Mouse (Mus musculus) heart, postnatal 0 days (tissue): ENCODE measurements around the gene Fscn2. TPM values are rescaled to one million over a fixed set of nuclear protein-coding genes. Genes with fewer than 3 reads are reported as not detected.

ENCODE experiments used
- ATAC-seq: fragments of 200-750 bp; cut with Nextera tagmentation; 2 replicates; pipeline ENCODE4 v1.8.0; 2017; ENCODE audit warnings: low read depth, moderate number of reproducible peaks, moderate library complexity; ENCODE audit not compliant: insufficient read depth
- DNase-seq: peaks from one replicate; pipeline ENCODE4 v3.0.0-alpha.2; 2016; ENCODE audit warnings: low spot score
- H3K27ac ChIP-seq: fragments of 300-500 bp; sonication (generic); 2 replicates; pipeline ENCODE4 v1.5.1; 2014; ENCODE audit warnings: low read depth, mild to moderate bottlenecking
- H3K27me3 ChIP-seq: fragments of 300-500 bp; sonication (generic); 2 replicates; pipeline ENCODE4 v1.6.1; 2014; ENCODE audit warnings: low read length, mixed read lengths; ENCODE audit not compliant: control insufficient read depth, insufficient read depth
- H3K36me3 ChIP-seq: fragments of 300-500 bp; sonication (generic); replicated peaks from 2 replicates; pipeline ENCODE4 v1.6.1; 2014; ENCODE audit warnings: low read length, mixed read lengths; ENCODE audit not compliant: control insufficient read depth, insufficient read depth
- H3K4me1 ChIP-seq: fragments of 300-500 bp; sonication (generic); 2 replicates; pipeline ENCODE4 v1.6.1; 2014; ENCODE audit warnings: antibody characterized with exemption; ENCODE audit not compliant: control insufficient read depth, insufficient read depth
- H3K4me2 ChIP-seq: fragments of 300-500 bp; sonication (generic); 2 replicates; pipeline ENCODE4 v1.6.1; 2014; ENCODE audit warnings: low read depth, mild to moderate bottlenecking, low read length, moderate library complexity
- H3K4me3 ChIP-seq: fragments of 300-500 bp; sonication (generic); 2 replicates; pipeline ENCODE4 v1.5.1; 2014; ENCODE audit warnings: low read depth, low read length
- H3K9ac ChIP-seq: fragments of 300-500 bp; sonication (generic); replicated peaks from 2 replicates; pipeline ENCODE4 v1.6.1; 2014; ENCODE audit warnings: low read depth, low read length, mixed read lengths
- H3K9me3 ChIP-seq: fragments of 300-500 bp; sonication (generic); replicated peaks from 2 replicates; pipeline ENCODE4 v1.6.1; 2016; ENCODE audit warnings: low read length; ENCODE audit not compliant: control insufficient read depth
- CTCF ChIP-seq: IDR thresholded peaks from 2 replicates; pipeline ENCODE4 v1.5.1; 2016; ENCODE audit warnings: antibody characterized with exemption, control low read depth, low read depth
- EP300 ChIP-seq: IDR thresholded peaks from 2 replicates; pipeline ENCODE4 v1.6.1; 2016; ENCODE audit warnings: antibody characterized with exemption, low read depth
- WGBS: fragments of 180-500 bp; shearing (Covaris S2); extraction: QIAGEN DNeasy Blood & Tissue Kit; methylation state at CpG from one replicate; pipeline ENCODE4 v1.1.7; 2014; 5-methylcytosine and 5-hydroxymethylcytosine counted together
- polyA plus RNA-seq: library from polyadenylated mRNA; unstranded; fragments of >200 nt; fragmentation: Nextera tagmentation; extraction: Ambion mirVana; gene quantifications from 2 replicates; pipeline ENCODE4 v1.2.1, GENCODE M21; 2015
- total RNA-seq: library from RNA; depleted of rRNA; stranded (reverse); fragments of >200 nt; gene quantifications from 2 replicates; pipeline ENCODE4 v1.2.3, GENCODE M21; 2014; ENCODE audit warnings: low replicate concordance

Gene Fscn2
- total and polyA plus RNA-seq, 2 experiments from 2014 or later: 0.68 TPM; not detected in 1

DNA sequence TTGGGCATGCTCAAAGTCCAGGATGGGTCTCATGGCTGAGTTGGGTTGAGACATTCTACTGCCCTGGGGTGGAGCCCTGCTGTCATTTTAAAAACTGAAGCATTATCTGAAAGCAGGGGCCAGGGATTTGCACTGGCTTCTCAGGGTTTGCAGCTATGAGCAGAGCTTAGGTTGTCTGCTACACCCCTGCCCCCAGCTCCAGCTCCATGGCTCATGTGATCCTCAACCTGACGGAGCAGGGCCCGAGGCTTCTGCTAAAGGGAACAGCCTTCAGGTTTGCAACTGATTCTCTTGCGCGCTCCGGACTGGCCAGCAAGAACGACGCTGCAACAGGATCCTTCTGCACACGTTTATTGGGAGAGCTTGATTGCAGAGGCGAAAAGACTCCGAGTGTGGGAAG is 41.2 kb upstream of the Fscn2 start:
- no peaks in the 10 kb centered on the region for H3K9me3 ChIP-seq
- no peak for ATAC-seq
- H3K9ac ChIP-seq: no peak overlapping the region
- no peak overlapping the region for H3K4me2 ChIP-seq
- H3K36me3 ChIP-seq: no peaks in the 10 kb centered on the region
- no peak overlapping the region for H3K4me3 ChIP-seq
- WGBS: 93% methylated on average over 10 of the region's 10 CpGs
- no peak overlapping the region for H3K27ac ChIP-seq
- no peaks in the 10 kb centered on the region for H3K27me3 ChIP-seq
- no peak for TF ChIP-seq EP300
- TF ChIP-seq CTCF: no peak
- peaks cover 15% of the 10 kb centered on the region for H3K4me1 ChIP-seq
- DNase-seq: no peak

DNA sequence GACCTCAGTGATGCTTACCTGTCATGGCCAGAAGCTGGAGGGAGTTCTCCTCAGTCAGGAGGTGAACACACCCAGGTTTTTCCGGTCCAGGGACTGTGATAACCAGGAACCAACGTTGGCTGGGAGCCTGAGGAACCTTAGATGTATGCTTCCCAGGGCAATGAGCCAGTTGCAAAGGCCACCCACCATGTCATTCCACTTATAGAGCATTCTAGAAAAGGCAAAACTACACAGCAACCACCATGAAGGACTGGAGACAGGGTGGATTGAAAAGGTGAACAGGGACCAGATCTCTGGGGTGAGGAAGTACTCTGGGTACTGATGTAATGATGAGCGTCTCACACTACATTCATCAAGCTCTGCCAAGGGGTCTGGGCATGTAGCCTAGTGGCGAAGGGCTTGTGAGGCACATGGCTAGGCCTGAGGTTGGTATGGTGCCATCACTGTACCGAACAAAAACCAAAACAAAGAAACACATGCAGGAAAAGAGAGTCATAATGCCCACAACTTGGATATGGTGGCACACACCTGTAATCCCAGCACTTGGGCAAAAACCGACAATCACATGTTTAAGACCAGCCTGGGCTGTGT is 25.8 kb upstream of the Fscn2 start:
- Histone ChIP-seq H3K27ac (no peak overlapping the region), H3K4me3 (no peak overlapping the region), H3K4me1 (no peaks in the 10 kb centered on the region), H3K9ac (no peak overlapping the region), H3K27me3 (no peaks in the 10 kb centered on the region), H3K36me3 (no peaks in the 10 kb centered on the region), H3K9me3 (no peaks in the 10 kb centered on the region), H3K4me2 (no peak overlapping the region)
- 75% methylated on average over 6 of the region's 6 CpGs for WGBS
- no peak for ATAC-seq
- no peak for TF ChIP-seq CTCF
- DNase-seq: no peak

DNA sequence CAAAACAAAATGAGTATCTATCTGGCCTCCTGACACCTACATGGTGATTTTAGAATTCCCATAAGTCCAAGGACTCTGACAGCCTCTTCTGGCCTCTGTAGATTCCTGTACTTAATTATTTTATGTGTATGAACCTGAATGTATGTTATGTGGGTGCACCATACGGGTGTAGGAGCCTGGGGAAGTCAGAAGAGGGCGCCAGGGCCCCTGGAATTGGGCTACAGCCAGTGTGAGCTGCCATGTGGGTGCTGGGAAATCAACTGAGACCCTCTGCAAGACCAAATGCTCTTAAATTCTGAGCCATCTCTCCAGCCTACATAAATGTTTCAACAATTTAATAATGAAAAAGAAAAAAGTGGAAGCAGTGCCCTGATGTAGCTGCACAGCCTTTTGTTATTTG is 23.9 kb upstream of the Fscn2 start:
- ATAC-seq (no peak), DNase-seq (no peak)
- Histone ChIP-seq H3K9me3 (no peaks in the 10 kb centered on the region), H3K4me3 (no peak overlapping the region), H3K4me1 (no peaks in the 10 kb centered on the region), H3K9ac (no peak overlapping the region), H3K36me3 (no peaks in the 10 kb centered on the region), H3K27ac (no peak overlapping the region), H3K4me2 (no peak overlapping the region), H3K27me3 (no peaks in the 10 kb centered on the region)
- TF ChIP-seq EP300 (no peak), CTCF (no peak)
- WGBS: 47% methylated on average over 2 of the region's 2 CpGs

DNA sequence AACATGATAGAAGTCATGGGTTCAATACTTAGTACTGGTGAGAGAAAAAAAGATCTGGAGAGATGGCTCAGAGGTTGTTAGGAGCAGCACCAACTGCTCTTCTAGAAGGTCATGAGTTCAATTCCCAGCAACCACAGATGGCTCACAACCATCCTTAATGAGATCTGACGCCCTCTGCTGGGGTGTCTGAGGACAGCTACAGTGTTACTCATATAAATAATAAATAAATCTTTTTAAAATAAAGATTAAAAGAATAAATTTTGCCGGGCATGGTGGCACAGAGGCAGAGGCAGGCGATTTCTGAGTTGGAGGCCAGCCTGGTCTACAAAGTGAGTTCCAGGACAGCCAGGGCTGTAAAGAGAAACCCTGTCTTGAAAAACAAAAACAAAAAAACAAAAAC is 22.5 kb upstream of the Fscn2 start:
- Histone ChIP-seq H3K4me2 (no peak overlapping the region), H3K9ac (no peak overlapping the region), H3K4me3 (no peak overlapping the region), H3K27me3 (no peaks in the 10 kb centered on the region), H3K27ac (no peak overlapping the region), H3K4me1 (no peaks in the 10 kb centered on the region), H3K9me3 (no peaks in the 10 kb centered on the region), H3K36me3 (no peaks in the 10 kb centered on the region)
- 75% methylated on average over 3 of the region's 3 CpGs for WGBS
- ATAC-seq (no peak), DNase-seq (no peak)
- TF ChIP-seq CTCF (no peak), EP300 (no peak)

DNA sequence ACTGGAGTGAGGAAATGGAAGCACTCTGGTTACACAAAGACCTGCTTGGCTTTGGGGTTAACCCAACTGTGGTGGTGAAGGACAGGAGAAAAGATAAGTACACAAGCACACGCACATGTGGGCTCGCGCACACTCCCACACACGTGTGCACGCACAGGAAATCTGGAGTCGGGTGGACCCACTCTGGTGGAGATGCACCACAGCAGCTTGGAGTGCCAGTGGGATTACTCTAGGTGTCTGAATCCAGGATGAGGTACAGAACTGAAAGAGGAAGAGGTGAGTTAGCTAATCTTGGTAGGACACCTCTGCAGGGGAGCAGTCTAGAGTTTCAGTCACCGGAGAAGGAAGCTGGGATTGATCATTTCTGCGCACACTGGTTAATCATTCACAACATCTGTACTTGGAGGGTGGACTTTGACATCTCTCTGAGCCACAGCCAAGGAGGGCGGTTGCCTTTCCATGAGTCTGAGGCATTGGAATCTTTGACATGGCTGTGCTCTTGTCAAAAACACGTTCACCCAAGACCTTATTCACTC is 21.3 kb upstream of the Fscn2 start:
- ATAC-seq: no peak
- 80% methylated on average over 10 of the region's 10 CpGs for WGBS
- H3K27ac ChIP-seq: no peak overlapping the region

DNA sequence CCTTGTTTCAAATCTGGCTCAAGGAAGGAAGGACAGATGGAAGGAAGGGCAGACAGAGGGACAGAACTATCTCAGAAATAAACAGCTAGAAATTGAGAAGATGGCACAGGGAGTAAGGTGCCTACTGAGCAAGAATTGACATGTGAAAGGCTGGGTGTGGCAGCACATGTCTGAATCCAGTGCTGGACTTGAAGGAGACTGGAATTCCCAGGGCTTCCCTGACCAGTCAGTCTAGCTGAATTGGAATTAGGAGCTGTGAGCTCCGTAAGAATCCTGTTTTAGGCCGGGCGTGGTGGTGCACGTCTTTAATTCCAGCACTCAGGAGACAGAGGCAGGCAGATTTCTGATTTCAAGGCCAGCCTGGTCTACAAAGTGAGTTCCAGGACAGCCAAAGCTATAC is 19.7 kb upstream of the Fscn2 start:
- Histone ChIP-seq H3K4me3 (no peak overlapping the region), H3K9me3 (no peaks in the 10 kb centered on the region), H3K4me2 (no peak overlapping the region), H3K36me3 (peaks cover 11% of the 10 kb centered on the region), H3K27me3 (no peaks in the 10 kb centered on the region), H3K9ac (no peak overlapping the region), H3K4me1 (no peaks in the 10 kb centered on the region; the same call in 1 of the 2 replicates), H3K27ac (no peak overlapping the region)
- no peak for ATAC-seq
- peak; percentile 2 for DNase-seq
- TF ChIP-seq CTCF (no peak), EP300 (no peak)
- WGBS: 96% methylated on average over 4 of the region's 4 CpGs

More for the DNA sequence above, 21.3 kb upstream of the Fscn2 start:
- Histone ChIP-seq H3K4me1 (no peaks in the 10 kb centered on the region), H3K4me3 (no peak overlapping the region), H3K36me3 (peaks cover 2% of the 10 kb centered on the region), H3K9ac (no peak overlapping the region), H3K4me2 (no peak overlapping the region), H3K9me3 (no peaks in the 10 kb centered on the region), H3K27me3 (no peaks in the 10 kb centered on the region)
- no peak for TF ChIP-seq CTCF
- no peak for TF ChIP-seq EP300
- peak; percentile 3 for DNase-seq
